Mouse (Mus musculus) heart, embryonic 14.5 days (tissue): ENCODE measurements around the gene Gpr45. TPM values are rescaled to one million over a fixed set of nuclear protein-coding genes. Genes with fewer than 3 reads are reported as not detected.

Experiments used
- ATAC-seq: fragments of 200-750 bp; cut with Nextera tagmentation; 2 replicates; pipeline ENCODE4 v1.8.0; 2017; ENCODE audit warnings: low read depth, moderate TSS enrichment; ENCODE audit not compliant: insufficient number of reproducible peaks, insufficient read depth, low FRiP score
- H3K27ac ChIP-seq, 2 experiments: fragments of 200-500 bp in 1 of 2; fragments of 300-500 bp in 1 of 2; sonication (generic) in 1 of 2; replicated peaks in 1 of 2; 2 replicates each; pipeline ENCODE4 v1.5.1; 2012 to 2014; ENCODE audit warnings: low read depth in 2 of 2, low read length in 2 of 2, control low read depth in 1 of 2, mild to moderate bottlenecking in 1 of 2, mixed read lengths in 1 of 2; ENCODE audit not compliant: control insufficient read depth in 1 of 2, insufficient read depth in 1 of 2
- H3K27me3 ChIP-seq: fragments of 300-500 bp; sonication (generic); 2 replicates; pipeline ENCODE4 v1.6.1; 2014; ENCODE audit warnings: mild to moderate bottlenecking, low read length, control low read depth; ENCODE audit not compliant: control insufficient read depth, insufficient read depth
- H3K36me3 ChIP-seq: fragments of 300-500 bp; sonication (generic); 2 replicates; pipeline ENCODE4 v1.6.1; 2014; ENCODE audit warnings: mild to moderate bottlenecking, control low read depth, low read length, mixed read lengths; ENCODE audit not compliant: control insufficient read depth, insufficient read depth
- H3K4me1 ChIP-seq, 2 experiments: fragments of 200-500 bp in 1 of 2; fragments of 300-500 bp in 1 of 2; sonication (generic) in 1 of 2; 2 replicates each; pipeline ENCODE4 v1.6.1; 2012 to 2014; ENCODE audit warnings: low read length in 2 of 2, control low read depth in 1 of 2, mixed read lengths in 1 of 2; ENCODE audit not compliant: control insufficient read depth in 2 of 2, insufficient read depth in 2 of 2
- H3K4me2 ChIP-seq: fragments of 300-500 bp; sonication (generic); 2 replicates; pipeline ENCODE4 v1.6.1; 2014; ENCODE audit warnings: mild to moderate bottlenecking, low read length
- H3K4me3 ChIP-seq, 2 experiments: fragments of 200-500 bp in 1 of 2; fragments of 300-500 bp in 1 of 2; sonication (generic) in 1 of 2; 2 replicates each; pipeline ENCODE4 v1.5.1; 2012 to 2014; ENCODE audit warnings: low read length in 2 of 2, mild to moderate bottlenecking in 2 of 2, control low read depth in 1 of 2, low read depth in 1 of 2, moderate library complexity in 1 of 2; ENCODE audit not compliant: control insufficient read depth in 1 of 2, insufficient read depth in 1 of 2
- H3K9ac ChIP-seq: fragments of 300-500 bp; sonication (generic); 2 replicates; pipeline ENCODE4 v1.6.1; 2014; ENCODE audit warnings: mild to moderate bottlenecking, low read length
- H3K9me3 ChIP-seq: fragments of 300-500 bp; sonication (generic); 2 replicates; pipeline ENCODE4 v1.6.1; 2016; ENCODE audit warnings: low read length, control low read depth; ENCODE audit not compliant: control insufficient read depth
- WGBS: fragments of 180-500 bp; shearing (Covaris S2); extraction: QIAGEN DNeasy Blood & Tissue Kit; methylation state at CpG from one replicate; pipeline ENCODE4 v1.1.7; 2014; 5-methylcytosine and 5-hydroxymethylcytosine counted together
- polyA plus RNA-seq: library from polyadenylated mRNA; unstranded; fragments of >200 nt; fragmentation: Nextera tagmentation; extraction: Ambion mirVana; gene quantifications from 2 replicates; pipeline ENCODE4 v1.2.1, GENCODE M21; 2014

Gpr45 gene
- polyA plus RNA-seq: 2.0 and 2.1 TPM in 2 replicates

DNA sequence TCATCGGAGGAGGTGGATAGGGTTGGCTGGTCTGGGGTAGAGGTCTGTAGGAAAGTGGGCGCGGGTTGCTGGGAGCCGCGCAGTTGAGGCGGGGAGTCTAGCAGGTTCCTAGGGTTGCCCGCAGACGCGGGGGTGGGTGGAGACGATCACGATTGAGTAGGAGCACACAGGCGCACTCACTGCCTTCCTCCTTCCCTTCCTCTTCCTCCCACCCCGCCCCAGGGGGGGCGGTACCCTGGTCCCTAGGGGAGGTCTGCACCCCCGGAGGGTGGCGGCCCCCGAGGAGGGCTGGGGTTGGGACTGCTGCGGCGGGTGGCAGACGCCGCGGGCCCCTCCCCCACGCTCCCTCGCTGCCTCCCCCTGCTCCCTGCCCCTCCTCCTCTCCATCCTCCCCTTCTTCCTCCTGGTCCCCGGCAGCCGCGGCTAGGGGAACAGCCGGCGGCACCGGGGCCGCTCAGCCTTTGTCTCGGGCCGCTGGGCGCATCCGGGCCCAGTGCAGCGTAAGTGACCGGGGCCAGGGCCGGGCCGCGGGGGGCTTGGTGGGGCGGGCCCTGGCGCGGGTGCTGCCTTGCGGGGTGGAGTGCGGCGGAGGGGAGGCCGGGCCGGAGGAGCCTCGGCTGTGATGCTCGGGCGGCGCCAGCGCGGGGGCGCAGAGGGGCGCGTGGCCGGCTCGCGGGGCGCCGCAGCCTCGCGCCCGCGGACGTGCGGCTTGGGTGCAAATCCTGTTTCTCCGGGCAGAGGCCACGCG is at the start of gene Gpr45:
Gpr45 (plus strand) TSS at position 139 of the 748 bp plus-strand sequence.
- H3K27me3 ChIP-seq: 0 out of 2 replicates have a peak, but pooled peaks cover 4% of the 10 kb centered on the region
- peak; percentile 62 for ATAC-seq
- peak within 1 kb of the TSS; percentile 44 to 76 for H3K4me3 ChIP-seq
- peak within 1 kb of the TSS; percentile 99 for H3K4me2 ChIP-seq
- H3K9me3 ChIP-seq: no peaks in the 10 kb centered on the region
- 1% methylated on average over 65 of the region's 71 CpGs for WGBS
- H3K4me1 ChIP-seq: peaks cover 3 to 5% of the 10 kb centered on the region in 2 experiments; a peak in 2 of 4 replicates
- H3K9ac ChIP-seq: peak within 1 kb of the TSS; percentile 73
- no peaks in the 10 kb centered on the region for H3K36me3 ChIP-seq
- H3K27ac ChIP-seq: no peak within 1 kb of the TSS

DNA sequence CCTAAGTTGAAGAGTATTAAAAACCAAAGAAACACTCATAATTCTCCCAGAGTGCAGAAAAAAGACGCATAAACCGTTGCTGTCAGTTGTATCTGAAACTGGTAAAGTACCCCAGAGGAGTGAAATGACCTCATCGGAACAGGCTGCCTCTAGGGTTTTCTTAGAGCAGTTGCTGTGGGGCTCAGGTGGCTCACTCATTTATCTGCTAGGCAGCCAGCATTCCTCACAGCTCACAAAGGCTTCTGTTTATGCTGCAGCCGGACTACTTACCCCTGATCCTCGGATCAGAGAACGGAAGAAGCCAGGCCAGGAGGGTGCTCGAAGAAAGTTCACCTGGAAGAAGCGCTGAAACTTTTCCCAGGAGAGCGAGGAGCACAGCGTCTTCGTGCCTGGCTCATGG is 47.5 kb upstream of the Gpr45 start:
- WGBS: 74% methylated on average over 11 of the region's 11 CpGs
- no peak for ATAC-seq
- H3K9me3 ChIP-seq: no peaks in the 10 kb centered on the region
- H3K36me3 ChIP-seq: peaks cover 49% of the 10 kb centered on the region
- H3K4me2 ChIP-seq: no peak overlapping the region
- no peak overlapping the region for H3K9ac ChIP-seq
- no peaks in the 10 kb centered on the region for H3K4me1 ChIP-seq
- H3K27ac ChIP-seq: no peak overlapping the region
- H3K4me3 ChIP-seq: no peak overlapping the region
- H3K27me3 ChIP-seq: no peaks in the 10 kb centered on the region

DNA sequence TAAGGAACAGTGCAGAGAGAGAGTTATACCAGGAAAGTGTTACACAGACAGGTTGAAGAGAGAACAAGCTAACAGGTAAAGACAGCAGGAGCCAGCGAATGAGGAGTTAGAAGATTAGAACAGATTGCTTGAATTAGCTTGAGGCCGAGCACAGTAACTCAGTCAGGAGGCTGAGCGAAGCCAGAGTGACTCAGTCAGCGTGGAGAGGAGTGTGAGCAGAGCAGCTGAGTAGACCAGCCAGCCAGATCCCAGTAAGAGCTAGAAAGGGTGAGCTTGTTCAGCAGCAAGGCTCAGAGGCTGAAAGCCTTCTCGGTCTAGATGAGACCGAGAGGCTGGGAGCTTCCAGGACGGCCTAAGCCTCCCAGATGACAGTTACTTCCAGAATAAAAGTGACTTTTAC is 46.0 kb upstream of the Gpr45 start:
- Histone ChIP-seq H3K4me1 (peaks cover 4% of the 10 kb centered on the region in 2 experiments; a peak in 1 of 4 replicates), H3K27ac (no peak overlapping the region), H3K27me3 (no peaks in the 10 kb centered on the region), H3K36me3 (peaks cover 35% of the 10 kb centered on the region), H3K9me3 (no peaks in the 10 kb centered on the region), H3K9ac (no peak overlapping the region), H3K4me3 (no peak overlapping the region), H3K4me2 (no peak overlapping the region)
- no peak for ATAC-seq
- WGBS: 77% methylated on average over 7 of the region's 7 CpGs

DNA sequence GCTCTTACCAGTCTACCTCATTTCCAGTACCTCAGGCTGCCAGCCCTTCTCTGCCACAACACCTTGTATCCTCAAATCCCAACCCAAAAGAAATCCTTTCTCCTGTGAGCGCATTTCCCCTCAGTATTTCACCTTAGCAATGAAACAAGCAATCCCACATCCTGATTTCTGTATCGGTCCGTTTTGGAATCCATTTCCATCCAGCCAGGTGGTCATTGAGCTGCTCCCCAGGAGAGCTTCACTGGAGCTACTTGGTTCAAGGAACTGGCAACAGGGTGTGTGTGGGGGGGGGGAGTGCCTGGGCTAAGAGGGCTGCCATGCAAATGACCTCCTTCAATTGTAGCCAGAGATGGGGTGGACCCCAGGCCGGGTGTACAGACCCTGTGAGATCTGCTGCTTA is 45.5 kb upstream of the Gpr45 start:
- Histone ChIP-seq H3K36me3 (peaks cover 35% of the 10 kb centered on the region), H3K4me1 (peaks cover 4% of the 10 kb centered on the region in 2 experiments; a peak in 1 of 4 replicates)
- 56% methylated on average over 4 of the region's 4 CpGs for WGBS

DNA sequence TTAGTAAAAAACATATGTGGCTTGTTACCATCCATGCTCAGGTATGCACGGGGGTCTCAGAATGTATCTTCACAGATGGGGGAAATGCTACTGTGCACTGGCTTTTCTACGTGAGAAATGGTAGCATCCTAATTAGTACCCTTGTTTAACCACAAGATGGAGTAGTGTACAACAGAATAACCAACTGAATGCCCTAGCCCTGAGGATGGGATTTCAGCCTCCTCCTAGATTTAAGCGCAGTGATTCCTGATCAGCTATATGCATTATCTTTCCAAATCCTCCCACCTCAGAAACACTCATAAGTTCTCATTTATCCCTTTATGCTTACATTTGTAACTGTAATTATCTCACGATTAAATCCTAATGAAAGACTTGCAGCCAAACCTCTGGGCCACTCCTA is 37.6 kb upstream of the Gpr45 start:
- 20% methylated on average over 4 of the region's 4 CpGs for WGBS
- Histone ChIP-seq H3K4me3 (no peak overlapping the region), H3K36me3 (no peaks in the 10 kb centered on the region), H3K9ac (no peak overlapping the region), H3K9me3 (no peaks in the 10 kb centered on the region), H3K4me2 (no peak overlapping the region), H3K27me3 (0 out of 2 replicates have a peak, but pooled peaks cover 2% of the 10 kb centered on the region), H3K4me1 (peaks cover 4% of the 10 kb centered on the region in 2 experiments; a peak in 1 of 4 replicates), H3K27ac (no peak overlapping the region)
- no peak for ATAC-seq

More for the DNA sequence above, 45.5 kb upstream of the Gpr45 start:
- no peak overlapping the region for H3K4me2 ChIP-seq
- H3K27ac ChIP-seq: no peak overlapping the region
- H3K9me3 ChIP-seq: no peaks in the 10 kb centered on the region
- no peaks in the 10 kb centered on the region for H3K27me3 ChIP-seq
- no peak overlapping the region for H3K9ac ChIP-seq
- no peak for ATAC-seq
- no peak overlapping the region for H3K4me3 ChIP-seq

DNA sequence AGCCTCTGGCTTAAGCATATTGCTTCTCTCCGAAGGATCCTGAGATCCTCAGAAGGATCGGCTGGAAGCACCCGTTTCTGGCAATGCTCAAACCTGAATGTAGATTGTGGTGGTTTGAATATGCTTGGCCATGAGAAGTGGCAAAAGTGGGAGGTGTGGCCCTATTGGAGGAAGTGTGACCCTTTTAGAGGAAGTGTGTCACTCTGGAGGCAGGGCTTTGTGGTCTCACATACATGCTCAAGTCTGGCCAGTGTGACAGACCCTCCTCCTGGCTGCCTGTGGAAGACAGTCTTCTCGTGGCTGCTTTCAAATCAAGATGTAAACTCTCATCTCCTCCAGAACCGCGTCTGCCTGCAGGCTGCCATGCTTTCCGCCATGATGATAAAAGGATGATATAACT is 36.0 kb upstream of the Gpr45 start:
- 78% methylated on average over 7 of the region's 7 CpGs for WGBS
- H3K4me1 ChIP-seq: no peaks in the 10 kb centered on the region
- H3K27me3 ChIP-seq: 0 out of 2 replicates have a peak, but pooled peaks cover 2% of the 10 kb centered on the region
- H3K9me3 ChIP-seq: no peaks in the 10 kb centered on the region
- no peaks in the 10 kb centered on the region for H3K36me3 ChIP-seq
- H3K27ac ChIP-seq: no peak overlapping the region
- ATAC-seq: no peak
- H3K4me3 ChIP-seq: no peak overlapping the region
- no peak overlapping the region for H3K9ac ChIP-seq
- H3K4me2 ChIP-seq: no peak overlapping the region

DNA sequence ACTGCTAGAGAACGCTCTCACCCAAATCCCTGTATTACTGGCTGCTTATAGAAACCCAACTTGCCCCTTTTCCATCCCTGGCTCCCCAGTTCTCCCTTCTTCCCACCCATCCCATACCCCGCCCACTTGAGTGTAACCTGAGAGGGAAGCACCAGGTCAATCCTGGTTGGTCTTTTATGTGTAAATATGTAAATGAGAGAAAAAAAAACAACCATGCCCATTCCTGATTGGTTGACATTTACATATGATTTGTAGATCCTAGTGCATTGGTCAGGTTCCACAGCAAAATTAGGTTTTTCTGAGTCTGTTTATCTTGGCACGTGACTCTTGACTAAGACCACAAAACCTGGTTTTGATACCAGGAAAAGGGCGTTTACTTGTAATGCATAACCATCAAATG is 34.8 kb upstream of the Gpr45 start:
- no peak overlapping the region; a peak in 1 of 4 replicates for H3K4me3 ChIP-seq
- no peak for ATAC-seq
- 18% methylated on average over 4 of the region's 4 CpGs for WGBS

More for the DNA sequence above, 34.8 kb upstream of the Gpr45 start:
- Histone ChIP-seq H3K4me2 (peak overlapping the region; percentile 47), H3K9me3 (no peaks in the 10 kb centered on the region), H3K4me1 (no peaks in the 10 kb centered on the region), H3K27ac (no peak overlapping the region), H3K36me3 (no peaks in the 10 kb centered on the region), H3K9ac (no peak overlapping the region), H3K27me3 (0 out of 2 replicates have a peak, but pooled peaks cover 2% of the 10 kb centered on the region)
